Mouse (Mus musculus) G1E (cell line): ENCODE data around the gene Trnt1.

Experiments used
- CTCF ChIP-seq: IDR thresholded peaks from 2 replicates; pipeline ENCODE4 v1.5.1; 2012; ENCODE audit warnings: low read depth, low read length, inconsistent platforms, mixed read lengths
- GATA1 ChIP-seq: IDR thresholded peaks from 2 replicates; pipeline ENCODE4 v1.6.1; 2012; ENCODE audit warnings: borderline replicate concordance, low read length, inconsistent platforms, mixed read lengths
- GATA2 ChIP-seq: IDR thresholded peaks from 2 replicates; pipeline ENCODE4 v1.6.1; 2012; ENCODE audit warnings: low read depth, low read length, inconsistent platforms, borderline replicate concordance
- POLR2AphosphoS5 ChIP-seq: IDR thresholded peaks from 2 replicates; pipeline ENCODE4 v1.6.1; 2012; ENCODE audit warnings: low read depth, low read length, inconsistent platforms; ENCODE audit not compliant: insufficient replicate concordance
- TAL1 ChIP-seq: conservative IDR thresholded peaks from 2 replicates; pipeline ENCODE4 v1.6.1; 2012; ENCODE audit warnings: low read depth, low read length, inconsistent platforms, mixed read lengths

- TF ChIP-seq TAL1 (no peak), CTCF (no peak), POLR2AphosphoS5 (no peak), GATA1 (no peak), GATA2 (no peak)
These were observed 18.2 kb downstream of the Trnt1 start for GRCm38 (mm10) chr6:106787138-106787537.
